Mouse (Mus musculus): ENCODE data around the gene Vmn2r15. TPM values are rescaled to one million over a fixed set of nuclear protein-coding genes. Genes with fewer than 3 reads are reported as not detected.

Gene Vmn2r15
- not detected in 2 replicates for polyA plus RNA-seq (2012; rRNA removed)
- not detected in 2 replicates for polyA plus RNA-seq (2014; fragmentation: Nextera tagmentation; extraction: Ambion mirVana)

DNA sequence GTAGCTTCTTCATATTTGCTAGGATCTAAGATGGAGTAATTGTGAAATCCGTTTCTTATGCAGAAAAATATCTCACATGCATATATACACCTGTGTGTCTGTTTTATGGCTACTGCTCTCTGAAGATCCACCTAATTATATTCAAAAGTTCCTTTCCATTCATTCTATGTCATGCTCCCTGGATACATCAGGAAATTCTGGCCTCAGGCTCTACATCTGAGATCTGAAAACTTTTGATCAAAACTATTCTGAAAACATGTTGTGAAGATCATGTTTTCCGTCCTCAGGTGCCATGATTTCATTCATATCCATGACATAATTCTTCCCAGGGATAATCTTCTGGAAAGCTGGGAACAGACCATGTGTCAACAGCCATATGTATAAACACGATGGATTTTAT lies at the start of gene Vmn2r15:
TSS of gene Vmn2r15 (minus strand) at position 101 of the 400 bp plus-strand sequence.
- H3K4me2 ChIP-seq (ENCODE audit: low read depth): no peak within 1 kb of the TSS
- no peak within 1 kb of the TSS for H3K4me3 ChIP-seq (ENCODE audit: insufficient read depth in 1 of 2, low read depth in 2 of 2, low read length in 2 of 2)
- TF ChIP-seq EP300 (IDR thresholded peaks at IDR 0.05; ENCODE audit: low read depth) (no peak), CTCF (IDR thresholded peaks at IDR 0.05; ENCODE audit: low read depth) (no peak)
- no peaks in the 10 kb centered on the region for H3K36me3 ChIP-seq (replicated peaks; ENCODE audit: control insufficient read depth, insufficient read depth, low read depth)
- DNase-seq (ENCODE audit: low read depth in 3 of 3, low spot score in 3 of 3): no peak
- H3K4me1 ChIP-seq (replicated peaks; ENCODE audit: control insufficient read depth in 2 of 2, insufficient read depth in 2 of 2, low read length in 1 of 2): no peaks in the 10 kb centered on the region
- no peak within 1 kb of the TSS for H3K27ac ChIP-seq
- WGBS (ENCODE audit: insufficient replicate concordance): 36% methylated on average over 3 of the region's 3 CpGs
- H3K9me3 ChIP-seq (ENCODE audit: control insufficient read depth, low read length): no peaks in the 10 kb centered on the region
- no peak for ATAC-seq (ENCODE audit: insufficient read depth)
- no peaks in the 10 kb centered on the region for H3K27me3 ChIP-seq (ENCODE audit: control insufficient read depth, insufficient read depth, low read length)
- no peak within 1 kb of the TSS for H3K9ac ChIP-seq (replicated peaks)

DNA sequence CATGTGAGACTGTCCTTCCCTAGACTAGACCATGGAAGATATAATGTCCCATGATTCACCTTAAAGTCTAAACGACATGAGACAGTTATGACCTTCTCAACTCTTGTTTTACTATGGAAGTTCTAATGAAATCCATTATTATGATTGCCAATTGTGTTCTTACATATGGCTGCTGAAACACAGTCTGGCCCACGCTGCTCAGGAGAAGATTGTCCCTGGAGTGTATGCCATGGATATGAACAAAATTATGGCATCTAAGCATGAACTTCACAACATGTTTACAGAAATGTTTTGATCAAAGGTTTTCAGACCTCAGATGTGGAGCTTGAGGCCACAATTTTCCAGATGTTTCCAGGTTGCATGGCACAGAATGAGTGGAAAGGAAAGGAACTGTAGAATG lies 32.4 kb upstream of the Vmn2r15 start, which contains the start of gene Vmn2r16:
TSS of gene Vmn2r16 (plus strand) at position 301 of the 400 bp plus-strand sequence.
- H3K9ac ChIP-seq (replicated peaks): no peak within 1 kb of the TSS

DNA sequence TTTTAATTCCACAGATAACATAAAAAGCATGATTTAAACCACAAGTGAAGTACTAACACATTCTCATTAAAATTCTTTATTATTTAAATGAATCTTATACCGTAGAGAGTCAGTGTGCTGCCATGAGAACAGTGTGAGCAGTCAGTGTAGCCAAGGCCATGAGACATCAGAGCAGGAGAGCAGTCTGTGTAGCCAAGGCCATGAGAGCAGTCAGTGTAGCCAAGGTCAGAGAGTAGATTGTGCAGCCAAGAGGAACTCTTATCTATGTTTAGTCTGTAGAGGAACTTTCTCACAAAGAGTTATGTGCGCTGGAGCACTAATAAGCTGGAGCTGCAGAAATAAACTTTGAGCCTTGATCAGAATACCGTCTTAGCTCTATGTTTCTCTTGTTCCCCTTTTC lies 2.8 kb downstream of the Vmn2r15 start:
- H3K4me2 ChIP-seq (ENCODE audit: low read depth): no peak overlapping the region
- H3K4me3 ChIP-seq (ENCODE audit: insufficient read depth in 1 of 2, low read depth in 2 of 2, low read length in 2 of 2): no peak overlapping the region
- H3K27me3 ChIP-seq (ENCODE audit: control insufficient read depth, insufficient read depth, low read length): no peaks in the 10 kb centered on the region
- no peak overlapping the region for H3K9ac ChIP-seq (replicated peaks)
- ATAC-seq (ENCODE audit: insufficient read depth): no peak
- no peak for DNase-seq (ENCODE audit: low read depth in 3 of 3, low spot score in 3 of 3)
- no peaks in the 10 kb centered on the region for H3K36me3 ChIP-seq (replicated peaks; ENCODE audit: control insufficient read depth, insufficient read depth, low read depth)
- H3K4me1 ChIP-seq (replicated peaks; ENCODE audit: control insufficient read depth in 2 of 2, insufficient read depth in 2 of 2, low read length in 1 of 2): no peaks in the 10 kb centered on the region
- TF ChIP-seq CTCF (IDR thresholded peaks at IDR 0.05; ENCODE audit: low read depth): no peak
- no peak for TF ChIP-seq EP300 (IDR thresholded peaks at IDR 0.05; ENCODE audit: low read depth)
- no peak overlapping the region for H3K27ac ChIP-seq
- H3K9me3 ChIP-seq (ENCODE audit: control insufficient read depth, low read length): no peaks in the 10 kb centered on the region
- 64% methylated on average over 3 of the region's 3 CpGs for WGBS (ENCODE audit: insufficient replicate concordance)

More for the DNA sequence above, 32.4 kb upstream of the Vmn2r15 start, which contains the start of gene Vmn2r16:
- DNase-seq (ENCODE audit: low read depth in 3 of 3, low spot score in 3 of 3) (no peak), ATAC-seq (ENCODE audit: insufficient read depth) (no peak)
- H3K36me3 ChIP-seq (replicated peaks; ENCODE audit: control insufficient read depth, insufficient read depth, low read depth): no peaks in the 10 kb centered on the region
- WGBS (ENCODE audit: insufficient replicate concordance): 21% methylated on average over 2 of the region's 2 CpGs
- H3K27me3 ChIP-seq (ENCODE audit: control insufficient read depth, insufficient read depth, low read length): no peaks in the 10 kb centered on the region
- no peak within 1 kb of the TSS for H3K4me3 ChIP-seq (ENCODE audit: insufficient read depth in 1 of 2, low read depth in 2 of 2, low read length in 2 of 2)
- H3K27ac ChIP-seq: no peak within 1 kb of the TSS
- H3K4me2 ChIP-seq (ENCODE audit: low read depth): no peak within 1 kb of the TSS
- H3K9me3 ChIP-seq (ENCODE audit: control insufficient read depth, low read length): no peaks in the 10 kb centered on the region
- TF ChIP-seq CTCF (IDR thresholded peaks at IDR 0.05; ENCODE audit: low read depth): no peak
- TF ChIP-seq EP300 (IDR thresholded peaks at IDR 0.05; ENCODE audit: low read depth): no peak
- H3K4me1 ChIP-seq (replicated peaks; ENCODE audit: control insufficient read depth in 2 of 2, insufficient read depth in 2 of 2, low read length in 1 of 2): no peaks in the 10 kb centered on the region

Other genes with a start within 250 kb of the Vmn2r15 start
- gene Vmn2r11, start 238.1 kb downstream of the Vmn2r15 start, polyA plus RNA-seq (2012; rRNA removed): not detected in 2 replicates
- gene Vmn2r11, start 238.1 kb downstream of the Vmn2r15 start, polyA plus RNA-seq (2014; fragmentation: Nextera tagmentation; extraction: Ambion mirVana): not detected in 2 replicates
- not detected in 2 replicates for gene Vmn2r12, start 199.7 kb downstream of the Vmn2r15 start, polyA plus RNA-seq (2012; rRNA removed)
- not detected in 2 replicates for gene Vmn2r12, start 199.7 kb downstream of the Vmn2r15 start, polyA plus RNA-seq (2014; fragmentation: Nextera tagmentation; extraction: Ambion mirVana)
- not detected in 2 replicates for gene Vmn2r13, start 105.4 kb downstream of the Vmn2r15 start, polyA plus RNA-seq (2012; rRNA removed)
- gene Vmn2r13, start 105.4 kb downstream of the Vmn2r15 start, polyA plus RNA-seq (2014; fragmentation: Nextera tagmentation; extraction: Ambion mirVana): not detected in 2 replicates
- gene Vmn2r14, start 72.9 kb downstream of the Vmn2r15 start, polyA plus RNA-seq (2012; rRNA removed): not detected in 2 replicates
- gene Vmn2r14, start 72.9 kb downstream of the Vmn2r15 start, polyA plus RNA-seq (2014; fragmentation: Nextera tagmentation; extraction: Ambion mirVana): not detected in 2 replicates
- gene Vmn2r16, start 32.5 kb upstream of the Vmn2r15 start, polyA plus RNA-seq (2012; rRNA removed): not detected in 2 replicates
- not detected in 2 replicates for gene Vmn2r16, start 32.5 kb upstream of the Vmn2r15 start, polyA plus RNA-seq (2014; fragmentation: Nextera tagmentation; extraction: Ambion mirVana)
- gene Vmn2r17, start 122.0 kb upstream of the Vmn2r15 start, polyA plus RNA-seq (2012; rRNA removed): not detected in 2 replicates
- not detected in 2 replicates for gene Vmn2r17, start 122.0 kb upstream of the Vmn2r15 start, polyA plus RNA-seq (2014; fragmentation: Nextera tagmentation; extraction: Ambion mirVana)

Measured in liver, embryonic 14.5 days (tissue).